Mouse (Mus musculus) effector memory CD4-positive, alpha-beta T cell, adult 7 months (primary cell): ENCODE results near the gene H2-Aa. TPM values are rescaled to one million over a fixed set of nuclear protein-coding genes. Genes with fewer than 3 reads are reported as not detected.

Experiments used
- polyA plus RNA-seq: library from polyadenylated mRNA; unstranded; fragments of 100-300 nt; shearing (Covaris generic); gene quantifications from one replicate; pipeline ENCODE4 v1.2.1, GENCODE M21; 2017

H2-Aa gene
- polyA plus RNA-seq, result 0.44 TPM

GRCm38 (mm10) chr17:34287648-34288047, at the start of gene H2-Aa:
Gene H2-Aa, minus strand, starts transcription at chr17:34287823.

GRCm38 (mm10) chr17:34325436-34325835, 37.8 kb upstream of the H2-Aa start, which contains the start of gene H2-Eb2:
Gene H2-Eb2, plus strand, starts transcription at chr17:34325665.

GRCm38 (mm10) chr17:34305380-34306030, 17.9 kb upstream of the H2-Aa start, which contains the start of gene H2-Eb1:
Gene H2-Eb1, plus strand, starts transcription at chr17:34305867.

DNA sequence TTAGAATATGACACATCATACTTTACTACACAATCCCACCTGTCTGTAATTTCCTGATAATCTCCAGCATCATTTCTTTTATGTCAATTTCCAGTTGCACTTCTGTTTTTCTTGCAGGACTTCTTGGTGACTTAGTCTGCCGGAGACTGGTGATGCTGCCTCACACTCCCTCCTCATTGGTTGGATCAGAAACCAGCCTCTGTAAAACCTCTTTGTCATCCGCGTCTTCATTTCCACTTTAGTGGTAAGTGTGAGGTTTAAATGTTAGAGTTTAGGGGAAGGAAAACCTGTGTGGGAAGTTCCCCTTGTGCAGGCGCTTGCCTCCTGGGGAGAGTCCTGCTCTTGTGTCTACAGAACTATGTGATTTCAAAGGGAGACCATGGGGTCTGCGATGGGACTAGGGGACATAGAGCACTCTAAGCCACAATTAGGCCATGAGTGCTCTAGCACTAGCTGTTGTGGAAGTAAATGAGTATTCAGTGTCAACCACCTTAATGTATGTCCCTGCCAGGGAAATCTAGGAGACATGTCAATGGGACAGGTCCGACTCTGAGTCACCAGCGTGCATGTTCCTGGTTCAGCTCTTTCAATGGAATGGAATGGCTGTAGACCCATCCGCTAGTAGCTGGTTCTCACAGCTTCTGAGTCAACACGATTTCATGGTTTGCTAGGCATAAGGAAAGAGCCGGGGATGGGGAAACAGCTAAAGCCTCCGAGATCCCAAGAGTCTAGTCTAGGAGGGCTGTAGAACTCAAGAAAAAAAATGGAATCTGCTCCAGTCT, 29.8 kb downstream of the H2-Aa start, which contains the start of gene H2-Ab1:
H2-Ab1 (plus strand) TSS at position 96 of the 782 bp plus-strand sequence.

DNA sequence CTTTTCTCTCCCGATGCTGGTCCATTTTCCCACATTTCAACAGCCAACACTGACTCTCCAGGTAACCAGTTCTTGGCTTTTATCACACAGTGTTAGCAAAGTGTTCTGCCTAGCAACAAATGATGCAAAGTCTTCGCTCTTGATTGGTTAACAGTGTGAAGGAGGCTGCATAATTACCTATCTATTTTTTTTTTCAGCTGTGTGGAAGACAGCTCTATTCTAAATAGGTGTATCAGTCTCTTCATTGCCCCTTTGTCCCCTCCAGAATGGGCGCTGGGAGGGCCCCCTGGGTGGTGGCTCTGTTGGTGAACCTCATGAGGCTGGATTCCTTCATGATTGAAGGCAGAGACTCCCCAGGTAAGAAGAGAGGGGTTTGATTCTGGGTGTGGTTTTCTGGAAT, 48.9 kb downstream of the H2-Aa start, which contains the start of gene H2-Ob:
H2-Ob (plus strand) TSS at position 198 of the 400 bp plus-strand sequence.

Other genes starting within 250 kb of the H2-Aa start
- gene Col11a2, start 248.4 kb downstream of the H2-Aa start, polyA plus RNA-seq, result 0.27 TPM
- gene H2-Oa, start 195.5 kb downstream of the H2-Aa start, polyA plus RNA-seq, result 1.2 TPM
- gene H2-DMa, start 168.3 kb downstream of the H2-Aa start, polyA plus RNA-seq, result 12.1 TPM
- 260 TPM for gene Brd2, start 165.2 kb downstream of the H2-Aa start, polyA plus RNA-seq
- 0.28 TPM for gene H2-DMb2, start 144.5 kb downstream of the H2-Aa start, polyA plus RNA-seq
- gene H2-DMb1, start 134.8 kb downstream of the H2-Aa start, polyA plus RNA-seq, result 1.0 TPM
- gene Tap1, start 100.3 kb downstream of the H2-Aa start, polyA plus RNA-seq, result 207 TPM
- gene Psmb9, start 100.1 kb downstream of the H2-Aa start, polyA plus RNA-seq, result 283 TPM
- 746 TPM for gene Psmb8, start 90.1 kb downstream of the H2-Aa start, polyA plus RNA-seq
- 259 TPM for gene Tap2, start 84.3 kb downstream of the H2-Aa start, polyA plus RNA-seq
- 20.6 TPM for gene H2-Ob, start 48.9 kb downstream of the H2-Aa start, polyA plus RNA-seq
- gene H2-Ab1, start 30.1 kb downstream of the H2-Aa start, polyA plus RNA-seq, result 0.38 TPM
- 0.48 TPM for gene H2-Eb1, start 18.0 kb upstream of the H2-Aa start, polyA plus RNA-seq
- gene H2-Eb2, start 37.8 kb upstream of the H2-Aa start, polyA plus RNA-seq, result not detected
- 0.15 TPM for gene Btnl2, start 67.0 kb upstream of the H2-Aa start, polyA plus RNA-seq
- not detected for gene Btnl1, start 89.3 kb upstream of the H2-Aa start, polyA plus RNA-seq
- gene BC051142, start 111.0 kb upstream of the H2-Aa start, polyA plus RNA-seq, result 1.2 TPM
- not detected for gene Btnl4, start 189.5 kb upstream of the H2-Aa start, polyA plus RNA-seq
- gene Btnl6, start 229.5 kb upstream of the H2-Aa start, polyA plus RNA-seq, result not detected